Mouse (Mus musculus) induced T-regulatory cell, adult 2 months (primary cell): ENCODE results near the gene Rasip1.

ENCODE experiments used
- DNase-seq: peaks from one replicate; pipeline ENCODE4 v3.0.0-alpha.2; 2012; ENCODE audit warnings: low read depth

The Rasip1 gene

GRCm38 (mm10) chr7:45627261-45627660, at the start of gene Rasip1:
Gene Rasip1, plus strand, starts transcription at chr7:45627488.
- no peak for DNase-seq

GRCm38 (mm10) chr7:45585923-45586322, 41.4 kb upstream of the Rasip1 start:
- DNase-seq, result no peak

- DNase-seq, result no peak
These were observed 39.4 kb upstream of the Rasip1 start for GRCm38 (mm10) chr7:45587631-45588592.

GRCm38 (mm10) chr7:45589173-45589572, 38.1 kb upstream of the Rasip1 start:
- peak; percentile 91 for DNase-seq

DNA sequence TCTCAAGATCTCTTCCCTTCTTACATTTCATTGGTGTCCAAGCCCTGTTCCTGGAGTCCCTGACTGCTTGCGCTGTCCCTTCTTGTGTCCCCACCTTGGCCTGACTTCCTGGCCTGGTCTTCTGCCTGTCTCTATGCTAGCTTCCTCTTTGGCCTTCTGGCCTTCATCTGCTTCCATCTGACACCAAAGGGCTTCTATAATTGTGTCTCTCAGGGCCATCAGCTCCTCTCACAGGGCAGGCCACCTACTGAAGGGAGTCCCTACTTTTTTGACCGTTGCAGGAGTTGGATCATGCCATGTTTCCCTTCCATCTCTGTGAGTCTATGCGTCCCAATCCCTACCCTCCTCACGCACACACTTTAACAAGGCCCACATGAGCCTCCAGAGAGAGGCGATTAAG, 37.4 kb upstream of the Rasip1 start:
- DNase-seq, result peak; percentile 10

DNA sequence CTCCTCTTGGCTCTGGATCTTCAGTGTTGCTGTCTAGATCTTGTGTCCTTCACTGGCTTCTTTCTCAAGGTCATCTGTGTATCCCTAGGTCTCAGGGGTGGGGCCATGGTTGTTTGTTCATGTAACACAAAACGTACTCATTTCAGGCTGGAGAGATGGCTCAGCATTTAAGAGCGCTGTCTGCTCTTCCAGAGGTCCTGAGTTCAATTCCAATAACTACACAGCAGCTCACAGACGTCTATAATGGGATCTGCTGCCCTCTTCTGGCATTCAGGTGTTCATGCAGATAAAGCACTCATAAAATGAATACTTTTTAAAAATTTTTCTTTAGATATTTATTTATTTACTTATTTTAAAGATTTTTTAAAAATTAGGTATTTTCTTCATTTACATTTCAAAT, 36.4 kb upstream of the Rasip1 start:
- DNase-seq, result peak; percentile 67

GRCm38 (mm10) chr7:45591880-45592279, 35.4 kb upstream of the Rasip1 start:
- DNase-seq, result peak; percentile 87

DNA sequence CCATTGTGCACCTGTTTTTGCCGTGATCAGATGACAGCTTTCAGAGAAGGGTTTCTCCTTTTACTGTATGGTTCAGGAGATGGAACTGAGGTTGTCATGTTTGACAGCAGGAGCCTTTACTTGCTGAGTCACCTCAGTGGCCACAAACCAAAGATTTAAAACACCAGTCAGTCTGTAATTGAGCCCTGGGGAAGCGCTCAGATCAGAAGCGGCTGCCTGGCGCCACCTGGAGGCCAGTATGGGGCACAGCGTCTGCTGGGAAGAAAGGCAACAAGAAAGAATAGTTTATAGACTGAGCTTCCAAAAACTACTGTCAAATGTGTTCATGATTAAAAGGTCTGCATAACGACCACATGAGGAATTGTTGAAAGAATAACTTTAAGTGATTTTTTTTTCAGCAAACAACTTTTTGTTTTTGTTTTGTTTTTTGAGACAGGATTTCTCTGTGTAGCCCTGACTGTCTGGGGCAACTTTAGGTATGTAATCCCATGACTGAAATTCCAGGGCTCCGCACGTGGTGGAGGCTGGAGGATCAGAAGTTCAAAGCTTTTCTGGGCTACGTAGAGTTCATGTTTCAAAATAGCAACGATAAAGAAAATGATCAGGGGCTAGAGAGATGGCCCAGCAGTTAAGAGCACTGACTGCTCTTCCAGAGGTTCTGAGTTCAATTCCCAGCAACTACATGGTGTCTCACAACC, 34.0 kb upstream of the Rasip1 start:
- DNase-seq, result peak; percentile 90

- no peak for DNase-seq
These were observed 32.1 kb upstream of the Rasip1 start for GRCm38 (mm10) chr7:45595176-45595575.

- no peak for DNase-seq
These were observed 31.2 kb upstream of the Rasip1 start for GRCm38 (mm10) chr7:45596107-45596506.

- DNase-seq, result no peak
These were observed 30.3 kb upstream of the Rasip1 start for GRCm38 (mm10) chr7:45597013-45597412.

DNA sequence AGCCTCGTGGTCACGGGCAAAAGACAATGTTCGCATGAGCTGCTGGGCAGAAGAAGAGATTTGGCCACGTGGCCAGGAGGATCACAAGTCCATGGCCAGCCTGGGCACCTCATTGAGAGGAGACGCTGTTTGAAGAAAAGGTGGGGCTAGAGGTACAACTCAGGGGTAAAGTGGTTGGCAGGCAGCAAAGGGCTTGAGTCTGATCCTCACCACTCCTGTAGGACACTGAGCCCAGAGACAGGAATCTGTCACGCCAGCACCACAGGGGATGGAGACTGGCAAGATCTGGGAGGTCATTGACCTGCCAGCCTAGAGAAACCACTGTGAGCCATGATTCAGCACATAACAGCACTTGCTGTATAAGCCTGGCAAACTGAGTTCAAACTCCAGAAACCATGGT, 29.8 kb upstream of the Rasip1 start:
- no peak for DNase-seq

DNA sequence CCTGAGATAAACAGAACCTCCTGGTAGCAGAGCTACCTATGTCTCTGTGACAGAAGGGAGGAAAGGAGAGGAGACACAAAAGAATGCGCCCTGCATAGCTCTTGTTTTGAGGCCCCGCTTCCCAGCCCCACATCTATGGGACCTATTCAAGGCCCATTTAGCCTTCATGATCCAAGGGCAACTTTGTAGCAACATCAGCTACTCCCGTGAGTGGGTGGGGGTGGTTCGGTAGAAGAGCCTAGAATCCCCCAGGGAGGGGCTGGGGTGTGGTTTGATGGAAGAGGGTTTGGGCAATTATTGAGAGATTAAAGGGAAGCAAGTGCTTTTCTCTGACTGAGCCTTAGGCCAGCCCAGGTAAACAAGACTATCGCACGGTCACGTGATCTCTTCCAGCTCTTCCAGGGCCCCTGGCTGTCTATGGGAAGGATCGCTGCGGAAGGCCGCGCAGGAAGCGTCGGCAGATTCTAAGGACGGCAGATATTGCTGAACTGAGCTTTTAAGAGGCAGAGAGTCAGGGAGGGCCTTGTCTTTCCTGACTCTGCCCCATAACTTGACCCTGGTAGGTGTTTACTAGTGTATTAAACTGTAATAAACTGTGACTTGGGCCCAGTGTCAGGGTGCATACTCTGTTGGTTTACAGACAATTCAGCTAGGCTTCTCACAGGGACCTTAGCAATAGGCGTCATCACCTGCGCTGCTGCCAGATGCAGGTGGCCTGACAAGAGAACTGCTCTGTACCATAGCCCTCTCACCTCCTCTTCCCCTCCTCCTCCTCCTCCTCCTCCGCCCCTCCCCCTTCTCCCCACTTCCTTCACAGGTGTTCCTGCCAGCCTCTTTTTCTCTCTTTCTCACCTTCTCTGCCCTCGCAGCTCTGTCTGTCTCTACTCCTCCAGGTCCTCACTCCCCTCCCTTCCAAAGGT, 28.1 kb upstream of the Rasip1 start:
- DNase-seq, result no peak

DNA sequence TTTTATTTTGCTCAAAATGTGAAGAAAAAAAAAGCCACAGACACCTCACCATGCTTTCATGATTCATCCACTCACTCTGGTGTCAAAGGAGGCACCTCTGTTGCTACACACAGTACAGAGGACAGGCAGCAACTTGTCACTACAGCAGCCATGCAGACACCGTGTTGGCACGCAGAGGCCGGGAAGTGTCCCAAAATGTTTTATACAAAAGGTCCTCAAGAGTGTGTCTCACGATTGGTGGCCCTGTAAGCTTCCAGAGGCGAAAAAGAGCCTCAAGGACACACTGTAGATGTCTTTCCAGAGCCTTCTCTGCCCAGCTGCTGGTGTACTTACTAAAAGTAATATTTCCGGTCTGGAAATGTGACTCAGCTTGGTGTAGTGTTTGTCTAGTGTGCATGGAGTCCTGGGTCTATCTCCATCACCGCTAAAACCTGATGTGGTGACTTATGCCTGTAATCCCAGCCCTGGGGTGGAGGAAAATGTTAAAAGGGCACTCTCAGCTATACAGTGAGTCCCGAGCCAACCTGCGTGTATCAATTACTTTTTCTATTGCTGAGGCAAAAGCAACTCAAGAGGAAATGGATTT, 21.5 kb upstream of the Rasip1 start:
- no peak for DNase-seq

DNA sequence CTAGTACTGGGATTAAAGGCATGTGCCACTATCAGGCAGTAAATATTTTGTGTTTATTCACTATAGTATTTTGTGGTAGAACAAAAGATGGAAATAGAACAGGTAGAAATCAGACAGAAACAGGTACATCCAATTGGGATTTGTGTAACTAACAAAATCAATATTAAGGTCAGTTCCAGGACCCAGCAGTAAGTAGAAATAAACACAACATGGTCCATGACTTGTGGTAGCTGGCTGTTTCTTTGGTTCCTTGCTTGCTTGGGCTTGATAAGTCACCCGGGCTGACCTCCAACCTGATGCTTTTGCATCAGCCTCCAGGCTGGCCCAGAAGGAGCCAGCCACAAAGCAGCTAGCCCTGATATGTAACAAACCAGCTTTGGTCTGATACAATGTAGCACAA, 17.8 kb upstream of the Rasip1 start:
- DNase-seq, result no peak

DNA sequence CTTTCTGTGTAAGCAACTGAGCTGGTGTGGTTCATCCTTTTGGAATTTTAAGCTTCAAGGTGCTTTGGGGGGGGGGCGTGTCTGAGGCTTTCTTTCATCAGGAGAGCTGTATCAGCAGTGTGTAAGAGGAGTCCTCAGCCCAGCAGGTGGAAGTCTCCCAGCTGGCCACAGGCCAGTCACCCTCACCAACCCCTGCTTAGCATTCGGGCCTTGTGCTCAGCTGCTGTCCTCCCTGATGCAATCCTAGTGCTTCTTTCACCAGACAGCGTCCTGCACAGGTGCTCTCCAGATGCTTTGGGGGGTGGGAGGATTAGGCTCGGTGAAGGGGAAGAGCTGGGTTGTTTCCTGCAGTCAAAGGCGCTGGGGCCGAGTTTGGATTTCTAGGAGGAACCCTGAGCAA, 11.0 kb upstream of the Rasip1 start:
- no peak for DNase-seq

- no peak for DNase-seq
These were observed 10.1 kb upstream of the Rasip1 start, which contains the start of gene Fut1 for GRCm38 (mm10) chr7:45617042-45617695. Gene Fut1, plus strand, starts transcription at chr7:45617289.

DNA sequence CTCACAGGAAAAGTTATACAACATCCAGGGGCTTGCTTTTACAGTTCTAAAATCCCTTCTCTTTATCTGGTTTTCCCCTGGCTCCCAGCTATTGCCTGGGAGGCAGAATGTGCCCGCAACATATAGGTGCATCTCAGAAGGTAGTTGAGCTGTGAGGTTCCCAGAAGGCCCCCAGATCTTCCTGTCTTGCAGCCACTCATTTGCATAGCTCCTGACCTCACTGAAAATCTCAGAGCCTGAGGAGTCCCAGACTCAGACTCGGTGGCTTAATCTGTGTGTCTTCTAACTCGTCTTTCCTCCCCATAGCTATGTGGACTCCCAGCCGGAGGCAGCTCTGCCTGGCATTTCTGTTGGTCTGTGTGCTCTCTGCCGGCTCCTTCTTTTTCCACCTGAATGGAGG, 9.0 kb upstream of the Rasip1 start:
- no peak for DNase-seq

GRCm38 (mm10) chr7:45619592-45619991, 7.7 kb upstream of the Rasip1 start:
- no peak for DNase-seq

DNA sequence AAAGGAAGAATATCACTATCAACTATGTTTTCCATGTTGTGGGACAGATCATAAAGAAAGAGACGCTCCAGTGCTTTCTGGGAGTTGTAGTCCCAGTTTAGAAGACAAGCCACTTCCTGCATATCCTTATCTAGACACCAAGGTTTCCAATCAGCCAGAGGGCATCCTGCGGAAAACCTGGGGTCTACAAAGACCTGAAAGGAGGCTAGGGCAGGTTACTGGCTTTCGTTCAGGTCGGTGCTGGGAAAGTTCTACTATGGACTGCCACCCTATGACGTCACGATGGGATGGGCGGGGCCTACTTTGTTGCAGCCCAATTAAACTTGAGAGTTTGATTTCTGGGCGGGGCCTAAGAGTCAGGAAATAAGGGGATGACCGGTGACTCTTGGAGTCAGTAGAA, 5.8 kb upstream of the Rasip1 start, which contains the start of gene Izumo1:
Izumo1 (plus strand) TSS at position 369 of the 400 bp plus-strand sequence.
- DNase-seq, result peak; percentile 59

- DNase-seq, result no peak
These were observed 3.8 kb upstream of the Rasip1 start for GRCm38 (mm10) chr7:45623507-45623906.
